Mouse (Mus musculus) embryo, embryonic 10.5 days (tissue): ENCODE results near the gene Cep112.

ENCODE experiments used
- DNase-seq: peaks from one replicate; pipeline ENCODE4 v3.0.0-alpha.2; 2015; ENCODE audit warnings: low spot score

Cep112 gene

GRCm38 (mm10) chr11:108424889-108425591 lies at the start of gene Cep112:
Cep112 (plus strand) TSS chr11:108425192.
- peak; percentile 100 for DNase-seq

- DNase-seq = no peak
Observed at GRCm38 (mm10) chr11:108376815-108377214, 48.2 kb upstream of the Cep112 start.

GRCm38 (mm10) chr11:108377680-108378362 lies 47.2 kb upstream of the Cep112 start:
- DNase-seq = peak; percentile 89

- DNase-seq = no peak
Observed at GRCm38 (mm10) chr11:108378363-108378751, 46.6 kb upstream of the Cep112 start.

GRCm38 (mm10) chr11:108382664-108383063 lies 42.3 kb upstream of the Cep112 start:
- DNase-seq = no peak

- DNase-seq = peak; percentile 35
Observed at GRCm38 (mm10) chr11:108384920-108385665, 39.9 kb upstream of the Cep112 start.

- no peak for DNase-seq
Observed at GRCm38 (mm10) chr11:108385666-108386024, 39.3 kb upstream of the Cep112 start.

- DNase-seq = no peak
Observed at GRCm38 (mm10) chr11:108395061-108395460, 29.9 kb upstream of the Cep112 start.

GRCm38 (mm10) chr11:108396076-108396829 lies 28.7 kb upstream of the Cep112 start:
- DNase-seq = no peak

GRCm38 (mm10) chr11:108409876-108410644 lies 14.9 kb upstream of the Cep112 start:
- peak; percentile 22 for DNase-seq

GRCm38 (mm10) chr11:108416360-108416759 lies 8.6 kb upstream of the Cep112 start:
- no peak for DNase-seq

- DNase-seq = peak; percentile 83
Observed at GRCm38 (mm10) chr11:108418540-108418939, 6.5 kb upstream of the Cep112 start.

GRCm38 (mm10) chr11:108419242-108419641 lies 5.8 kb upstream of the Cep112 start:
- no peak for DNase-seq

GRCm38 (mm10) chr11:108420751-108421150 lies 4.2 kb upstream of the Cep112 start:
- DNase-seq = no peak

GRCm38 (mm10) chr11:108423221-108423620 lies 1.8 kb upstream of the Cep112 start:
- DNase-seq = no peak

- no peak for DNase-seq
Observed at GRCm38 (mm10) chr11:108424111-108424510, 881 bp upstream of the Cep112 start.

- DNase-seq = peak; percentile 52
Observed at GRCm38 (mm10) chr11:108425592-108425921, 565 bp downstream of the Cep112 start.

- DNase-seq = no peak
Observed at GRCm38 (mm10) chr11:108426086-108426485, 1.1 kb downstream of the Cep112 start.

- no peak for DNase-seq
Observed at GRCm38 (mm10) chr11:108427191-108427590, 2.2 kb downstream of the Cep112 start.

GRCm38 (mm10) chr11:108429076-108429475 lies 4.1 kb downstream of the Cep112 start:
- no peak for DNase-seq

- DNase-seq = no peak
Observed at GRCm38 (mm10) chr11:108443893-108444563, 19.0 kb downstream of the Cep112 start.
